Mouse (Mus musculus) lung, postnatal 25 days (tissue): ENCODE data around the gene Man2c1.

Source experiments
- DNase-seq: peaks from one replicate; pipeline ENCODE4 v3.0.0; 2022; ENCODE audit warnings: low spot score

Gene Man2c1

GRCm38 (mm10) chr9:57130577-57131433 lies at the start of gene Man2c1:
TSS of gene Man2c1 (plus strand) at chr9:57130690.
- peak; percentile 92 for DNase-seq

GRCm38 (mm10) chr9:57082236-57082635 lies 48.3 kb upstream of the Man2c1 start:
- DNase-seq = no peak

DNA sequence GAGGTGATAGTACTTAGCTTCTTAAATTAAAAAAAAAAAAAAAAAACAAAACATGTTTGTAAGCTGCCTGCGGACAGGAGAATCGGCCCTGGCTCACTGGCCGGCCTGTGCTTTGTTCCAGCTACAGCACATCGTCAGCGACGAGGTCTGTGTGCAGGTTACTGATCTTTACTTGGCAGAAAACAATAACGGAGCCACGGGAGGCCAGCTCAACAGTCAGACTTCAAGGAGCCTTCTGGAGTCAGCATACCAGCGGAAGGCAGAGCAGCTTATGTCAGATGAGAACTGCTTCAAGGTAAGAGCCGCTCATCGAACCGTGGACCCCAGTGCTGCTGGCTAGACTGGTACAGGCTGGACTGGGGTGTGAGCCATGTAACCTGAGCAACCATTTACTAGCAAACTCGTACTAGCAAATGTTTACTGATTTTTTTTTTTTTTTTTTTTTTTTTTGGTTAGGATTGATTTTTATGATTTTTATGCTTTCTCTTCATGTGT lies 13.2 kb upstream of the Man2c1 start:
- no peak for DNase-seq

DNA sequence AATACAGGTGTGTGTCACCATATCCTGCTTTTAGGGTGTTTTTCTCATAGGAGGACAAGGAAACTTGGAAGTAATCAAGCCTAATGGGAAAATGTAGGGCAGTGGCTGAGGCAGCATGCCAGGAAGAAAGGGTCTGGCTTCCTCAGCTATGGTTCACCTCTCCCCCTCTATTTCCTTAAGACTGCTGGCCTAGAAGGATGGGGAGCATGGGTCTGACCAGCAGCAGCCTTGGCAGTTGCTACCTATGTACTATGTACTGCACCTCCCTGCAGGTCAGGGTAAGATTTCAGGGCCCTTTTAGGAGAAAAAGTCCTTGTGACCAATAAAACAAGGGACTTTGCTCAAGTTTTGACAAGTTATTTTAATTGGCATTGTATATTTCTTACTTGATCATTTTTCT lies 849 bp upstream of the Man2c1 start:
- no peak for DNase-seq

DNA sequence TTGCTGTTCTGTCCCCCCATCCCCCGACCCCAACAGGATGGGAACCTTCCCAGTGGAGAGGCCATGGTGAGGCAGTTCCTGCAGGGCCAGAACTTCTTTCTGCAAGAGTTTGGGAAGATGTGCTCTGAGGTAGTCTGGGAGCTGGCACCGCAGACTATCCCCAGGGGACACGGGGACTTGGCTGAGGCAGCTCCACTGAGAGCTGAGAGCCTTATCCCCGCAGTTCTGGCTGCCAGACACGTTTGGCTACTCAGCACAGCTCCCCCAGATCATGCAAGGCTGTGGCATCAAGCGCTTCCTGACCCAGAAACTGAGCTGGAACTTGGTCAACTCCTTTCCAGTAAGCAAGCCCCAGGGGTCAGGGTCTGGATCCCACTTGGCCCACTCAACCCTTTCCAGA lies 6.8 kb downstream of the Man2c1 start:
- no peak for DNase-seq

- no peak for DNase-seq
These were observed 7.3 kb downstream of the Man2c1 start for GRCm38 (mm10) chr9:57137777-57138176.

DNA sequence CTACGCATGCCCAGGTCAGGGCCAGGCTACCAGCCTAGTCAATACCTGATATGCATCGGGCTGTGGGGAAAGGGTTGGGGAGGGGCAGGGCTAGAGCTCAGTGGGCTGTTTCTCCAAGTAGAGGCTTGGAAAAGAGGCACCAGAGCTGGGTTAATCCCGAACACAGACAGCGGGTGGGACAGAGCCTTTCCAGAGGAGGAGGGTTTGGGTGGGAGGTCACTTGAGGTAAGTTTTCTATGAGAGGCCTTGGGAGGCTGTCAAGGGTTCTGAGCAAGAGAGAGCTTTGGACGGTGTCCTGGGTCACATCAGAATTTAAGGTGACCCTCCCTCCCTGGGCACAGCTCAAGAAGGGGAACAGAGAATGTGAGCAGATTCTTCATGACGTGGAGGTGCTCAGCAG lies 8.0 kb downstream of the Man2c1 start:
- no peak for DNase-seq

DNA sequence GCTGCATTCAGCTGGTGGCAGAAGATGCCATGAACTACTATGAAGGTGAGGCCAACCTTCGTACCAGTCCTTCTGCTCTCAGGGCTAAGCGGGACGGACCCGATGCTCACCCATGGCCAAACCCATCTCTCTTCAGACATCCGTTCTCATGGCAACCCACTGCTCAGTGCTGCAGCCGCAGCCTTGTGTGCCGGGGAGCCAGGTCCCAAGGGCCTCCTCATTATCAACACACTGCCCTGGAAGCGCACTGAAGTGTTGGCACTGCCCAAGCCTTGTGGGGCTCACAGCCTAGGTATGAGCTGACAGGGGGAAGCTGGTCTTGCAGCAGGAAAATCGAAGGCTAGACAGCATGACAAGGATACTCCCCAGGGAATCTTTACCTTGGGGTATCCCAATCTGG lies 8.6 kb downstream of the Man2c1 start:
- no peak for DNase-seq

DNA sequence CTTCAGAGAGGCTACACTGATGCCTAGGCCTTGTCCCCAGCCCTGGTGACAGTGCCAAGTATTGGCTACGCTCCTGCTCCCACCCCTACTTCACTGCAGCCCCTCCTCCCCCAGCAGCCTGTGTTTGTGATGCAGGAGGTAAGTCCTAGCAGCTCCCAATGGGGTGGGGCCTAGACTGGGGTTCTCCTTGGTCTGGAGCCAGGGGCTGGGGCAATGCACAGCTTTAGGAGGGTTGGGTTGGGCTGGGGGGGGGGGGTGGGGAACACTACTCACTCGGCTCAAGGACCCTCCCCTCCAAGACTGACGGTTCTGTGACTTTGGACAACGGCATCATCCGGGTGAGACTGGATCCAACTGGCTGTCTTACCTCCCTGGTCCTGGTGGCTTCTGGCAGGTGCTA lies 9.1 kb downstream of the Man2c1 start:
- no peak for DNase-seq

- no peak for DNase-seq
These were observed 11.2 kb downstream of the Man2c1 start for GRCm38 (mm10) chr9:57141417-57142353.

DNA sequence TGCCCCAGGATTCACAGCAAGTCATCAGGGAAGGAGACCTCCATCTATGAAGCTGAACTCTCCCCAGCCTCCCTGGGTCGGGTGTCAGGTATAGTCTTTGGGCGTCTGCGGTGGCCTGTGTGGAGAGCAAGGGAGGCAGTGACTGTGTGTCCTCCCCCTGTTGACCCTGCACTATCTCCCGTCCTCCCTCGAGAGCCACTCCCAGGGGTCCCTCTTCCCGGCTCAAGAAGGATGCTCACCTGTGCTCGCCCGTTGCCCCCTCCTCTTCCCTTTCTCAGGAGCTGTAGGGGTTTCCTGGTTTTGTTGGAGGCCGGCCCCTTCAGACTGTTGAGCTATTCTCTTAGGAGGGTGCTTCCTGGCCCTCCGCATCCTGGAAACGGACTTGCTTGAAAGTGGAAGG lies 12.7 kb downstream of the Man2c1 start:
- DNase-seq = no peak

DNA sequence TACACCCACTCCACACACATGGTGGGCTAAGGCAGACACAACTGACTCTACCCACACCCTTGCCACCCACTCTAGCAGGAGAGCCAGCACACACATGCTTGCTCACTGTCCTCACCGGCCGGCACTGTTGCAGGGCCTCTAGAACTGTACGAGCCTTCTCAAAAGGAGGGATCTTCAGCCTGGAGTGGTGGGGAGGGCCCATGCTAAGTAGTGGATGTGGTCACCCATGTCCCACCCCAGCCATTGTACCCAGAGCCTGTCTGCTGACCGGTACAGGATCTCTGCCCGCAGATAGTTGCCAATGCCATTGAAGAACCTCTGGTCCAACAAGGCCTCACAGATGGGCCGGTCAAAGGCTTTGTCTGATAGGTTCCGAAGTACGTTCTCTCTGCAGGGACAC lies 14.3 kb downstream of the Man2c1 start:
- DNase-seq = no peak

DNA sequence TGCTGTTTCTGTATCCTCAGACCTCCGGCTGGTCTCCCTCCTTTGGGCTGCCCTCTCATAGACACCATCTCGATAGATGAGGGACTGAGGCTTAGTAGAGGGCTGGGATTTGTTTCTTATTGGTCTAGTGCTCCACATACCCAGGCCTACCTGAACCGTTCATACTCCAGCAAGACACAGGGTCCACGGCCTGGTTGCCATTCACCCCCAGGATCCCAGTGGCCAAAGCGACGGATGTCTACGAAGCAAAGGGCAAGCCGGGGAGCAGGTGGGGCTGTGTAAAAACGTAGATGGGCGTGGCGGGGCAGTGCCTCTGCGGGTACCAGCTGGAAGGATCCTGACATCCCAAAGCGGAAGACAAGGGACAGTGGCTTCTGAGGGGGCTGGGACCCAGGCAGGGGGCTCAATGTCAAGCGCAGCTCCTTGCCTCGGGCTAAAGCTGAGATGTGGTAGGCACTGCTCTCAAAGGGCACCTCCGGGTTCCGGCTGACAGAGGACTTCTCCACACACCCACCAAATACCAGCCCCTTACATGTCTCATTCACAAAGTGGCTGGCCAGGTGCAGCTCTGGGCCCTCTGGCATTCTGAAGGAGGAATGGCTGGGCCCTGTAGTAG lies 16.1 kb downstream of the Man2c1 start:
- DNase-seq = no peak

- no peak for DNase-seq
These were observed 17.0 kb downstream of the Man2c1 start for GRCm38 (mm10) chr9:57147205-57148143.

GRCm38 (mm10) chr9:57148144-57148878 lies 17.8 kb downstream of the Man2c1 start, which contains the start of gene Neil1:
TSS of gene Neil1 (minus strand) at chr9:57148305.
- peak; percentile 94 for DNase-seq

DNA sequence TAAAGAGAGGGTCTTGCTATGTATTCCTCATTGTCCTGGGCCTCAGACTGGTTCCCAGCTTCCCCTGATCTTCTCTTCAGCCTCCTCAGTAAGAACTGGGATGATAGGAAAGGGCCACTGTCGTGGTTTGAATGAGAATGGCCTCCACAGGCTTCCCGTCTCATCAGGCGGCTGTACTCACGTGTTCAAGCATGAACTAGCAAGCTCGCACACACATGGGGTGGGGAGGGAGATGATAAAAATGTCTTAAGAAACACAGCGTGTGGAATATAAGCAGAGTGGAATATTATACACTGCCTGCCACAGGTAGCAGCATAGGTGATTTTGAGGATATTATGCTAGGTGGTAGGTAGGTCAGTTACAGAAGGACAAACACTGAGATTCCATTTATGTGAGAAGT lies 18.5 kb downstream of the Man2c1 start:
- DNase-seq = no peak

DNA sequence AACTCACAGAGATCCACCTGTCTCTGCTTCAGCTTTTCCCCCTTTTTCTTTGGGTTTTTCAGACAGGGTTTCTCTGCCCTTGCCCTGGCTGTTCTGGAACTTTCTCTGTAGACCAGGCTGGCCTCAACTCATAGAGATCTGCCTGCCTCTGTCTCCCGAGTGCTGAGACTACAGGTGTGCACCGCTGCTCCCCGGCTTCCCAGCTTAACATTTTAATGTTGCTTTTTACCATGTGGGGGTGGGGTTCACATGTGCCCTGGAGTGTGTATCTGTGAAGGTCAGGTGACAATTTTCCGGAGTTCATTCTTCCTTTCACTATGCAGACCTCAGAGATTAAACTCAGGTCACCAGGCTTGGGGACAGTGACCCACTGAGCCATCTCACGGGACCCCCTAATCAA lies 19.7 kb downstream of the Man2c1 start:
- no peak for DNase-seq

- no peak for DNase-seq
These were observed 21.8 kb downstream of the Man2c1 start for GRCm38 (mm10) chr9:57152331-57152730.

- no peak for DNase-seq
These were observed 25.9 kb downstream of the Man2c1 start for GRCm38 (mm10) chr9:57156383-57156782.

DNA sequence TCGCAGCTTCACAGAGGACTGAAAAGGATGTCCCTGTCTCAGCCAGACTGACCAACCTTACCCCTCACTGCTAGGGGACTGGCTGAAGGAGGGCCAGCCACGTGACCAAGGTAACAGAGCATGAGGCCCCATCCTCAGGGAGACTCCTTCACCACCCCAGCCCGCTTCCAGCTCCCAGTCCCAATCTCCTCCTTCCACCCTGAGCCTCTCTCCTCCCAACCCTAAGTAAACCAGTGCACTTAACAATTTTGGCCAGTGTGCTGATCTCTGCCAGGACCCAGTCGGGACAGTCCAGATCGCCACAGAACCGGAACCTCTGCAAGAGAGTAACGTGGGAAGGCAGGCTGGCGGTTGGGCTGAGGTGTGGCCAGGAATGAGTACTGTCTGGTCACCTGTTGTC lies 26.3 kb downstream of the Man2c1 start:
- no peak for DNase-seq
